Mouse (Mus musculus) liver, embryonic 12.5 days (tissue): ENCODE results near the gene Gm44973. TPM values are rescaled to one million over a fixed set of nuclear protein-coding genes. Genes with fewer than 3 reads are reported as not detected.

Experiments used
- ATAC-seq: fragments of 200-750 bp; cut with Nextera tagmentation; 2 replicates; pipeline ENCODE4 v1.8.0; 2017; ENCODE audit warnings: moderate number of reproducible peaks, mild to moderate bottlenecking, moderate library complexity
- H3K27ac ChIP-seq: fragments of 300-500 bp; sonication (generic); 2 replicates; pipeline ENCODE4 v1.5.1; 2016; ENCODE audit warnings: mild to moderate bottlenecking
- H3K27me3 ChIP-seq: fragments of 300-500 bp; sonication (generic); replicated peaks from 2 replicates; pipeline ENCODE4 v1.6.1; 2016; ENCODE audit warnings: mild to moderate bottlenecking, moderate library complexity
- H3K36me3 ChIP-seq: fragments of 300-500 bp; sonication (generic); 2 replicates; pipeline ENCODE4 v1.6.1; 2016; ENCODE audit warnings: mild to moderate bottlenecking, moderate library complexity
- H3K4me1 ChIP-seq: fragments of 300-500 bp; sonication (generic); 2 replicates; pipeline ENCODE4 v1.6.1; 2016
- H3K4me2 ChIP-seq: fragments of 300-500 bp; sonication (generic); 2 replicates; pipeline ENCODE4 v1.6.1; 2016; ENCODE audit warnings: mild to moderate bottlenecking, moderate library complexity
- H3K4me3 ChIP-seq: fragments of 300-500 bp; sonication (generic); 2 replicates; pipeline ENCODE4 v1.5.1; 2016; ENCODE audit warnings: mild to moderate bottlenecking, moderate library complexity
- H3K9ac ChIP-seq: fragments of 300-500 bp; sonication (generic); 2 replicates; pipeline ENCODE4 v1.6.1; 2016; ENCODE audit warnings: mild to moderate bottlenecking, moderate library complexity
- H3K9me3 ChIP-seq: fragments of 300-500 bp; sonication (generic); replicated peaks from 2 replicates; pipeline ENCODE4 v1.6.1; 2016; ENCODE audit warnings: mild to moderate bottlenecking, moderate library complexity
- WGBS: fragments of 180-500 bp; shearing (Covaris S2); methylation state at CpG from one replicate; pipeline ENCODE4 v1.1.7; 2016; ENCODE audit not compliant: insufficient replicate concordance; 5-methylcytosine and 5-hydroxymethylcytosine counted together
- polyA plus RNA-seq: library from polyadenylated mRNA; unstranded; fragments of >200 nt; fragmentation: Nextera tagmentation; extraction: Ambion mirVana; gene quantifications from 2 replicates; pipeline ENCODE4 v1.2.1, GENCODE M21; 2016

Gene Gm44973
- polyA plus RNA-seq, 1 experiment from 2014 or later, result 1.0 TPM

DNA sequence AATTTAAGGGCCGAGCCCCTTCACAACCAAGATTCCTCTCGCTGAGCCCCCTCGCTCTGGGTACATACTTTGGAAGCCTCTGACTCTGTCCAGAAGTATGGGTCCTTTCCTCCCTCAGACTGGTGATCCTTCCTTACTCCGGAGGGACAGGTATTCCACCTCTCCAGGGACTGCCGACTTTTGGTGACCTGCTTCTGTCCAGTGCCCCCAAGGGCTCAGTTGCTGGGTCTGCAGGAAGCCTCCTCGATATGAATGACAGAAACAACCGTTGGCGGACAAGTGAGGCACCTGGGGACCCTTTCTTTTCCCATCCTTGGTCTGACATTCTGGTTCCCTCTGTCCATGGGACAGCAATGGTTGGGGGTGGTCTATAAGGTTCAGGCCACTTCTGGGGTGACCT, 42.1 kb downstream of the Gm44973 start:
- peak overlapping the region; percentile 38; the same call in 1 of the 2 replicates for H3K4me3 ChIP-seq
- no peak for ATAC-seq
- no peaks in the 10 kb centered on the region for H3K36me3 ChIP-seq
- H3K9me3 ChIP-seq, result no peaks in the 10 kb centered on the region
- H3K27me3 ChIP-seq, result peaks cover 72% of the 10 kb centered on the region
- 27% methylated on average over 8 of the region's 8 CpGs for WGBS
- peak overlapping the region; percentile 57; the same call in 1 of the 2 replicates for H3K4me2 ChIP-seq
- peaks cover 23% of the 10 kb centered on the region for H3K4me1 ChIP-seq
- H3K9ac ChIP-seq, result no peak overlapping the region; the same call in 1 of the 2 replicates
- H3K27ac ChIP-seq, result no peak overlapping the region

GRCm38 (mm10) chr7:5057804-5058203, 42.5 kb downstream of the Gm44973 start:
- Histone ChIP-seq H3K9me3 (no peaks in the 10 kb centered on the region), H3K27ac (no peak overlapping the region), H3K4me3 (no peak overlapping the region), H3K9ac (no peak overlapping the region), H3K4me1 (peaks cover 18% of the 10 kb centered on the region), H3K36me3 (no peaks in the 10 kb centered on the region), H3K27me3 (peaks cover 68% of the 10 kb centered on the region), H3K4me2 (no peak overlapping the region)
- ATAC-seq, result no peak
- WGBS, result 24% methylated on average over 11 of the region's 11 CpGs

DNA sequence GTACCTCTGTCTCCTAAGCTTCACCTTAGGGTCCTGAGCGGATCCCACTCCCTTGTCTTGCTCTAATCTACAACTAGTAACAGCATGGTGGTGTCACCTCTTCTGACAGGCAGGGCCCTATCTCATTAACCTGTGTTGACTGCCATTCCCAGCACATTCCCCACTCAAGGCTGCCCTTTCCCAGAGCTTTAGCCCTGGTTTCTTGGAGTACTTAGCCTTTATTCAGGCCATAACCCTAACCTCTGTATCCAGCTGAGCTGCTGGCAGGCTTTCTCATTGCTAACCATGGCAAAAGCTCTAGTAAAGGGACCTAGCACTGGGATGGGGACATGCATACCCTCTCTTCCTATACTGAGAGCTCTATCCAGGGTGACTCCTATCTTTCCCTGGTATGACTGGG, 43.3 kb downstream of the Gm44973 start:
- H3K9me3 ChIP-seq, result no peaks in the 10 kb centered on the region
- no peak overlapping the region for H3K27ac ChIP-seq
- no peak overlapping the region for H3K9ac ChIP-seq
- H3K4me1 ChIP-seq, result peaks cover 22% of the 10 kb centered on the region
- no peak overlapping the region for H3K4me3 ChIP-seq
- no peaks in the 10 kb centered on the region for H3K36me3 ChIP-seq
- no peak overlapping the region for H3K4me2 ChIP-seq
- no peak for ATAC-seq
- peaks cover 60% of the 10 kb centered on the region for H3K27me3 ChIP-seq
- 62% methylated on average over 1 of the region's 1 CpGs for WGBS

GRCm38 (mm10) chr7:5059421-5059820, 44.1 kb downstream of the Gm44973 start:
- Histone ChIP-seq H3K36me3 (peaks cover 5% of the 10 kb centered on the region), H3K4me3 (no peak overlapping the region), H3K9me3 (no peaks in the 10 kb centered on the region), H3K27me3 (peaks cover 52% of the 10 kb centered on the region), H3K27ac (no peak overlapping the region), H3K4me1 (peaks cover 30% of the 10 kb centered on the region), H3K4me2 (peak overlapping the region; percentile 96), H3K9ac (no peak overlapping the region)
- WGBS, result 82% methylated on average over 12 of the region's 12 CpGs
- no peak for ATAC-seq

DNA sequence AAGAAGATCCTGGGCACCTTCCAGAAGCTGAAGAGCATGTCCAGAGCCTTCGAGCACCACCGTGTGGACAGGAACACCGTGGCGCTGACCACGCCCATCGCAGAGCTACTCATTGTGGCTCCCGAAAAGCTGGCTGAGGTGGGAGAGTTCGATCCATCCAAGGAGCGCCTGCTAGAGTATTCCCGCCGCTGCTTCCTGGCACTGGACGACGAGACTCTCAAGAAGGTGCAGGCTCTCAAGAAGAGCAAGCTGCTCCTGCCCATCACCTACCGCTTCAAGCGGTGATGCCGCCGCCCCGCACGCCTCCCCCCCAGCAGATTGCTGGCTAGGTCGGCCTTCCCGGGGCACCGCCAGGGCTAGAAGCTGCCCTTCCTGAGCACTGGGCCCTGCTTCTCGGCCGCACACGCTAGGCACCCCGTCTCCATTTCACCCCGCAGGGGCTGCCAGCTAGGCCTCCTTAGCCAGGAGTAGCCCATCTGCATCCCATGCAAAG, 45.0 kb downstream of the Gm44973 start:
- Histone ChIP-seq H3K27ac (peak overlapping the region; percentile 99), H3K9me3 (no peaks in the 10 kb centered on the region), H3K4me2 (peak overlapping the region; percentile 96), H3K27me3 (peaks cover 43% of the 10 kb centered on the region), H3K9ac (peak overlapping the region; percentile 94), H3K4me1 (peaks cover 37% of the 10 kb centered on the region), H3K36me3 (peaks cover 11% of the 10 kb centered on the region), H3K4me3 (peak overlapping the region; percentile 77)
- peak; percentile 16 for ATAC-seq
- 1% methylated on average over 24 of the region's 27 CpGs for WGBS

- Histone ChIP-seq H3K9ac (peak overlapping the region; percentile 94), H3K27me3 (peaks cover 34% of the 10 kb centered on the region), H3K9me3 (no peaks in the 10 kb centered on the region), H3K4me1 (peaks cover 46% of the 10 kb centered on the region), H3K4me3 (peak overlapping the region; percentile 77), H3K4me2 (peak overlapping the region; percentile 96), H3K36me3 (peaks cover 20% of the 10 kb centered on the region), H3K27ac (peak overlapping the region; percentile 99)
- peak; percentile 85 for ATAC-seq
- 0% methylated on average over 60 of the region's 60 CpGs for WGBS
Measured at GRCm38 (mm10) chr7:5060944-5061773, 45.9 kb downstream of the Gm44973 start.

GRCm38 (mm10) chr7:5061774-5062359, 46.6 kb downstream of the Gm44973 start, which contains the start of gene U2af2:
TSS of gene U2af2 (plus strand) at chr7:5062143.
- peaks cover 27% of the 10 kb centered on the region for H3K27me3 ChIP-seq
- peaks cover 53% of the 10 kb centered on the region for H3K4me1 ChIP-seq
- H3K36me3 ChIP-seq, result peaks cover 27% of the 10 kb centered on the region
- peak within 1 kb of the TSS; percentile 77 for H3K4me3 ChIP-seq
- peak; percentile 78 for ATAC-seq
- peak within 1 kb of the TSS; percentile 94 for H3K9ac ChIP-seq
- H3K9me3 ChIP-seq, result no peaks in the 10 kb centered on the region
- under 1% methylated on average over 56 of the region's 65 CpGs for WGBS
- H3K4me2 ChIP-seq, result peak within 1 kb of the TSS; percentile 96
- H3K27ac ChIP-seq, result peak within 1 kb of the TSS; percentile 99

- peaks cover 33% of the 10 kb centered on the region for H3K36me3 ChIP-seq
- H3K27ac ChIP-seq, result peak overlapping the region; percentile 99
- under 1% methylated on average over 51 of the region's 51 CpGs for WGBS
- peak overlapping the region; percentile 77 for H3K4me3 ChIP-seq
- H3K27me3 ChIP-seq, result peaks cover 21% of the 10 kb centered on the region
- H3K4me2 ChIP-seq, result peak overlapping the region; percentile 96
- peaks cover 59% of the 10 kb centered on the region for H3K4me1 ChIP-seq
- ATAC-seq, result peak; percentile 62
- peak overlapping the region; percentile 94 for H3K9ac ChIP-seq
- no peaks in the 10 kb centered on the region for H3K9me3 ChIP-seq
Measured at GRCm38 (mm10) chr7:5062360-5063001, 47.2 kb downstream of the Gm44973 start.

DNA sequence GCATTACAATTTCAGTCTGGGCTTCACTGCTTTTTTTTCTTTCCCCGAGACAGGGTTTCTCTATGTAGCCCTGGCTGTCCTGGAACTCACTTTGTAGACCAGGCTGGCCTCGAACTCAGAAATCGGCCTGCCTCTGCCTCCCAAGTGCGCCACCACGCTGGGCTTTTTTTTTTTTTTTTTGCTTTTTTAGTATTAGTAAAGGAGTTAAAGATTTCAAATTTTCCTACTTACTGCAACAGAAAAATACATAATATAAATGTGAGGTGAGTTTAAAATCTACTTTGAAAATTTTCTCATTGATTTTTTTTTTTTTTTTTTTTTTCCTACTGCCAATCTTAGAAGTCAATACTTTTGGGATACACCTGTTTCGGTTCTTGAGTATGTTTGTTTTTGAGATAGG, 49.6 kb downstream of the Gm44973 start:
- peak overlapping the region; percentile 96 for H3K4me2 ChIP-seq
- H3K27ac ChIP-seq, result no peak overlapping the region
- 0 out of 2 replicates have a peak overlapping the region, but pooled peaks have one; percentile 94 for H3K9ac ChIP-seq
- 81% methylated on average over 6 of the region's 6 CpGs for WGBS
- peaks cover 57% of the 10 kb centered on the region for H3K36me3 ChIP-seq
- ATAC-seq, result no peak
- peak overlapping the region; percentile 77; the same call in 1 of the 2 replicates for H3K4me3 ChIP-seq
- peaks cover 61% of the 10 kb centered on the region for H3K4me1 ChIP-seq
- H3K9me3 ChIP-seq, result no peaks in the 10 kb centered on the region
- H3K27me3 ChIP-seq, result no peaks in the 10 kb centered on the region

- Histone ChIP-seq H3K27ac (peak overlapping the region; percentile 85), H3K27me3 (no peaks in the 10 kb centered on the region), H3K9ac (peak overlapping the region; percentile 40), H3K4me3 (peak overlapping the region; percentile 24), H3K9me3 (no peaks in the 10 kb centered on the region), H3K4me1 (peaks cover 80% of the 10 kb centered on the region), H3K36me3 (peaks cover 99% of the 10 kb centered on the region), H3K4me2 (peak overlapping the region; percentile 59)
- WGBS, result 15% methylated on average over 1 of the region's 1 CpGs
- ATAC-seq, result peak; percentile 81
Measured at GRCm38 (mm10) chr7:5073586-5073985, 58.3 kb downstream of the Gm44973 start.

GRCm38 (mm10) chr7:5074984-5075383, 59.7 kb downstream of the Gm44973 start:
- H3K36me3 ChIP-seq, result peaks cover 95% of the 10 kb centered on the region
- H3K4me2 ChIP-seq, result peak overlapping the region; percentile 10; the same call in 1 of the 2 replicates
- ATAC-seq, result no peak
- peaks cover 89% of the 10 kb centered on the region for H3K4me1 ChIP-seq
- H3K4me3 ChIP-seq, result no peak overlapping the region
- H3K9me3 ChIP-seq, result no peaks in the 10 kb centered on the region
- 90% methylated on average over 5 of the region's 5 CpGs for WGBS
- H3K27ac ChIP-seq, result peak overlapping the region; percentile 85
- no peak overlapping the region for H3K9ac ChIP-seq
- no peaks in the 10 kb centered on the region for H3K27me3 ChIP-seq
